Mouse (Mus musculus) lung, embryonic 16.5 days (tissue): Measurements from ENCODE around the gene Faap20. TPM values are rescaled to one million over a fixed set of nuclear protein-coding genes. Genes with fewer than 3 reads are reported as not detected.

ENCODE experiments used
- ATAC-seq: fragments of 200-750 bp; cut with Nextera tagmentation; 2 replicates; pipeline ENCODE4 v1.8.0; 2017; ENCODE audit warnings: low read depth, mild to moderate bottlenecking, moderate library complexity
- H3K27ac ChIP-seq: fragments of 300-500 bp; sonication (generic); 2 replicates; pipeline ENCODE4 v1.5.1; 2014; ENCODE audit warnings: mild to moderate bottlenecking, control low read depth, low read length
- H3K27me3 ChIP-seq: fragments of 300-500 bp; sonication (generic); 2 replicates; pipeline ENCODE4 v1.6.1; 2014; ENCODE audit warnings: low read depth, low read length, mixed read lengths; ENCODE audit not compliant: control insufficient read depth, insufficient read depth
- H3K36me3 ChIP-seq: fragments of 300-500 bp; sonication (generic); 2 replicates; pipeline ENCODE4 v1.6.1; 2014; ENCODE audit warnings: low read length; ENCODE audit not compliant: control insufficient read depth, insufficient read depth
- H3K4me1 ChIP-seq: fragments of 300-500 bp; sonication (generic); replicated peaks from 2 replicates; pipeline ENCODE4 v1.6.1; 2014; ENCODE audit warnings: low read length, mixed read lengths; ENCODE audit not compliant: control insufficient read depth, insufficient read depth
- H3K4me2 ChIP-seq: fragments of 300-500 bp; sonication (generic); 2 replicates; pipeline ENCODE4 v1.6.1; 2014; ENCODE audit warnings: low read depth, low read length, control low read depth
- H3K4me3 ChIP-seq: fragments of 300-500 bp; sonication (generic); 2 replicates; pipeline ENCODE4 v1.5.1; 2014; ENCODE audit warnings: mild to moderate bottlenecking, low read length, control low read depth
- H3K9ac ChIP-seq: fragments of 300-500 bp; sonication (generic); 2 replicates; pipeline ENCODE4 v1.6.1; 2014; ENCODE audit warnings: low read length, control low read depth
- H3K9me3 ChIP-seq: fragments of 300-500 bp; sonication (generic); 2 replicates; pipeline ENCODE4 v1.6.1; 2016; ENCODE audit warnings: low read length; ENCODE audit not compliant: control insufficient read depth
- WGBS: fragments of 180-500 bp; shearing (Covaris S2); extraction: QIAGEN DNeasy Blood & Tissue Kit; methylation state at CpG from one replicate; pipeline ENCODE4 v1.1.7; 2014; 5-methylcytosine and 5-hydroxymethylcytosine counted together
- polyA plus RNA-seq: library from polyadenylated mRNA; unstranded; fragments of >200 nt; fragmentation: Nextera tagmentation; extraction: Ambion mirVana; gene quantifications from 2 replicates; pipeline ENCODE4 v1.2.1, GENCODE M21; 2015

Faap20 gene
- polyA plus RNA-seq, 1 experiment from 2014 or later, result 78.6 TPM

DNA sequence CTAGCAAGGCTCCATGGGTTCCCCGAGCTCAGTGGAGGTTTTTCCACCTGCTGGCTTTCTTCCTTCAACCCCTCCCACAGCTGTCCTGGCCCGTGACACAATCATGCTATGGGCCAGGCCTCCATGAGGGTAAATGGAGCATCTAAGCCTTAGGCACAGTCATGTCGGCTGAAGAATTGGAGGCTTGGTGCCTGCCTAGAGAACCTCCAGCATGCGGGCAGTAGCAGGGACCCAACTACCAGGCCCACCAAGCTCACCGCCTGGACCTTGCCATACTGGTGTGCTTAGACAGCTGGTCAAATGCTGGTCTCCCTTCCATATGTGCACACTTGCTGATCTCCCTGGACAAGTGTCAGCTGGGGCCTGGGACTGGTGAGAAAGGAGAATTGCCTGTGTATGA, 23.7 kb upstream of the Faap20 start:
- Histone ChIP-seq H3K36me3 (no peaks in the 10 kb centered on the region), H3K4me1 (peaks cover 9% of the 10 kb centered on the region), H3K9me3 (no peaks in the 10 kb centered on the region), H3K9ac (no peak overlapping the region), H3K4me3 (no peak overlapping the region), H3K27ac (no peak overlapping the region), H3K27me3 (no peaks in the 10 kb centered on the region), H3K4me2 (no peak overlapping the region)
- WGBS, result 85% methylated on average over 5 of the region's 5 CpGs
- no peak for ATAC-seq

DNA sequence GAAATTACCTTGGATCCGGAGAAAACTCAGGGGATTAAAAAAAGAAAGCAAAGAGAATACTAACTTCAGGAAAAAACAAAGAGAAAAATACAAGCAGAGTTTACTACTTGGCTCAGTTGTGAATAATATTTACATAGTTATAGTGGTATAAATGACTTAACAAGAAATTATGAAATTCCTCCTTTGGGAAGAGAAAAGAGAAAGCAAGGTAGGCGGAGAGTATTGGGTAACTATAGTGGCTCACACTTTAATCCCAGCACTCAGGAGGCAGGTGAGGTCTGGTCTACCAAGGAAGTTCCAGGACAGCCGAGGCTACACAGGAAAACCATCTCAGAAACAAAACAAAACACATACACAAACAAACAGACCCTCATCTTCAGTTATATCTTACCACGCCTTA, 21.6 kb upstream of the Faap20 start:
- Histone ChIP-seq H3K4me3 (no peak overlapping the region), H3K4me2 (no peak overlapping the region), H3K27ac (no peak overlapping the region), H3K36me3 (no peaks in the 10 kb centered on the region), H3K27me3 (no peaks in the 10 kb centered on the region), H3K9ac (no peak overlapping the region), H3K4me1 (peaks cover 9% of the 10 kb centered on the region), H3K9me3 (no peaks in the 10 kb centered on the region)
- no peak for ATAC-seq
- 62% methylated on average over 4 of the region's 4 CpGs for WGBS

DNA sequence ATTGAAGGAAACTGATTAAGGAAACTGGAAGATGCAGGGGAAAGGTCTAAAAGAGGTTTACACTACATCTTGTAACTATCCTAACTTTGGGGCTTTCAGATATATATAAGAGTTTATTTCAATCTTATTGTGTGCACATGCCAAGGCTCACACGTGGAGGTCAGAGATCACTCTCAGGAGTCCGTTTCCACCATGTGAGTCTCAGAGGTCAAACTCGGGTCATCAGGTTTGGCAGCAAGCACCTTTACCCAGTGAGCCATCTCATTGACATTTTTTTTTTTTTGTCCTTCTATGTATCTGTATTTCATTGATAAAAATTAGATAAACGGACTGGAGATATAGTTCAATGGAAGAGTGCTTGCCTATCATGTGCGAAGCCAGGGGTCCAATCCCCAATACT, 21.1 kb upstream of the Faap20 start:
- no peaks in the 10 kb centered on the region for H3K9me3 ChIP-seq
- no peaks in the 10 kb centered on the region for H3K27me3 ChIP-seq
- no peak overlapping the region for H3K9ac ChIP-seq
- no peak overlapping the region for H3K4me2 ChIP-seq
- ATAC-seq, result no peak
- H3K4me3 ChIP-seq, result no peak overlapping the region
- WGBS, result 56% methylated on average over 5 of the region's 5 CpGs
- no peaks in the 10 kb centered on the region for H3K36me3 ChIP-seq
- peaks cover 12% of the 10 kb centered on the region for H3K4me1 ChIP-seq
- no peak overlapping the region for H3K27ac ChIP-seq

DNA sequence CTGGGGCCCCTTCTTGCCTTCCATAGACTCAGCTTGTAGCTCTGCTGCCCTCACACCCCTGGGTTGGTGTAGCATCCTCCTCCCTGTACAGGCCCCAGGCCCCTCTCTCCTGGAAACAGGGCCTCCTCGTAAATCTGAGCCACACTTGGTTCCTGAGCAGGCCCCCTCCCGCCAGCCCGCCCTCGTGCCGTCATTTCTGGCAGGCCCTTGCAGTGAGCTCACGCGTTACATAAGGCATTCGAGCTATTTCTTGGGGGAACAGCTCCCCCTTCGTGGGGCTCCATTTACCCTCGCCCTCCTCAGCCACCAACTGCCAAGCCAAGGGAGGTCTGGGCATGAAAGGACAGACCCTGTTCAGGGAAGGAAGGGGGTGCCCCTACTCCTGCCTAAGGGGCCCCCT, 15.7 kb upstream of the Faap20 start:
- Histone ChIP-seq H3K4me3 (no peak overlapping the region), H3K27me3 (no peaks in the 10 kb centered on the region), H3K36me3 (no peaks in the 10 kb centered on the region), H3K4me2 (peak overlapping the region; percentile 52), H3K9ac (peak overlapping the region; percentile 69), H3K27ac (peak overlapping the region; percentile 100), H3K4me1 (peaks cover 53% of the 10 kb centered on the region), H3K9me3 (no peaks in the 10 kb centered on the region)
- peak; percentile 55 for ATAC-seq
- WGBS, result 5% methylated on average over 10 of the region's 10 CpGs

DNA sequence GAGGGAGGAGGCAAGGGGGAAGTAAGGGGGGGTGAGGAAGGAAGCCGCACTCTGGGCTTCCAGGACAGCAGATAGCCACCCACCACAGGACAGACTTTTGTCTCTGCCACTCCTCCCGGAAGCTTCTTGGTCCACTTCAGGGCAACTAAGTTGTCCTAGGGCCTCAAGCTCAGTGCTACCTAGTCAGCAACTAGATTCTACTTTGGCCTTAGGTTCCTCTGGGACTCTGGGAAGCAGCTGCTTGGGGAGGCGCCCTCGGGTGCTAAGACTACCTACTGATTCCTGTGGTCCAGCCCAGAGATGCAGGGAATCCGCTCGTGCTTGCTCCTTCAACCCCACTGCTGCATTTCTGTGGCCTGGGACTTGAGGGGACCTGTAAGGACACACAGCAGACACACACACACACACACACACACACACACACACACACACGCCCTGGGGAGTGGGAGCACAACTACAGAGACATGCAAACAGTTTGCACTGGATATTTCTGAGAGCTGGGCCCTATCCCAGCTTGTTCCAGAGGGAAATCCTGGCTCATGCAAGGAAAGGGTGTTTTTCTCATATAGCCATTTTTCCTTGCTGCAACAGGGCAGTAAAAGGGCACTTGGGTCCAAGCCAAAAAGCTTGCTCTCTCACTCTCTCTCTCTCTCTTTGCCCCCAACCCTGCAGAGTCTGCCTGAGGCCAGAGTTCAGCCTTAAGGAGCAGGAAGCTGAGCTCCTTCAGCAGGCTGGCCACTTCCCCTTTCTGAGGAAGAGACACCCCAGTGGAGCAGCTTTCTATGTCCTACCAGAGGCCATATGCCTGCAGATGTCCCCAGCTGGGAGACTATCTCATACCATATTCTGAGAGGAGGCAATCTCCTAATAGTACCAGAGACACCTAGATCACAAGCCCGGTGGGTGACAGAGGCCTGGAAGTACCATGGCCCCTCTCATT, 15.0 kb upstream of the Faap20 start:
- 31% methylated on average over 8 of the region's 8 CpGs for WGBS
- peaks cover 53% of the 10 kb centered on the region for H3K4me1 ChIP-seq
- peak; percentile 29 for ATAC-seq
- H3K4me3 ChIP-seq, result peak overlapping the region; percentile 11; the same call in 1 of the 2 replicates
- peak overlapping the region; percentile 69 for H3K9ac ChIP-seq
- H3K36me3 ChIP-seq, result no peaks in the 10 kb centered on the region
- no peaks in the 10 kb centered on the region for H3K9me3 ChIP-seq
- H3K27me3 ChIP-seq, result no peaks in the 10 kb centered on the region
- peak overlapping the region; percentile 52 for H3K4me2 ChIP-seq
- peak overlapping the region; percentile 100 for H3K27ac ChIP-seq

DNA sequence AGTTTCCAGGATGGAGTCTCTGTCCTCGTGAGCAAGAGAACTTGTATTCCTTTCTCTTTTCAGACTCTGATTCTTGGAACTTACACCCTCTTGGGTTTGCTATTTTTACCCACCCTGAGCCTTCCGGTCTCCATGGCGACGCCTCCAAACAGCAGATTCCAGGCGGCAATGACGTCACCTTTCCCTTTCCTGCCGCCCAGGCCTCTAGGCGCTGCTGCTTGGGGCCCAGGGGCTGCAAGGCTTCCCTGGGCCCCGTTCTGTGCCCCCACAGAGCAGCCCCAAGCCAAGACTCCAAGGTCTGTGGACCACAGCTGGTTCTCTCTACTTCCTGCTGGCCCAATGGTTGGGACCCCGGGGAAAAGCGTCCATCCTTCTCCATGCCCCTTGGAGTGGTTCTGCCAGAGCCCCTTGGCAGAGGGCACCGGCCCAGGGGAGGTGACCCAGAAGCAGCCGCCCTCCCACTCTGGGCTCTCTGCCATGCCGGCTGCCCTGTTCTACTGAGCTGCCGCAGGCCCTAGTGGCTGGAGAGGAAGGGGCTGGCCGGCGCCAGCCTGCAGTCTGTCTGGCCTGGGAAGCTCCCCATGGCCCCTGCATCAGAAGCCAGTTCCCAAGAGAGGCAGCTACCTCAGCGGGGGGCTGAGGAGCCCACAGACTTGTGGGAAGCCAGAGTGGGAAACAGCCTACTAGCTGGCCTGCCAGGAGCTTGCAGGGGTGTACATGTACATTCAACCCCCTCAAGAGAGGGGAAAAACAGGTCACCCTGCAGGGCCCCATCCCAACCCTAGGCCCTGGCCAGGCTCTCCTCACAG, 14.1 kb upstream of the Faap20 start:
- WGBS, result 1% methylated on average over 18 of the region's 18 CpGs
- H3K4me2 ChIP-seq, result peak overlapping the region; percentile 52
- no peaks in the 10 kb centered on the region for H3K9me3 ChIP-seq
- no peaks in the 10 kb centered on the region for H3K36me3 ChIP-seq
- no peaks in the 10 kb centered on the region for H3K27me3 ChIP-seq
- H3K9ac ChIP-seq, result peak overlapping the region; percentile 69
- H3K27ac ChIP-seq, result peak overlapping the region; percentile 100
- peak overlapping the region; percentile 30 for H3K4me3 ChIP-seq
- ATAC-seq, result peak; percentile 87
- peaks cover 53% of the 10 kb centered on the region for H3K4me1 ChIP-seq

DNA sequence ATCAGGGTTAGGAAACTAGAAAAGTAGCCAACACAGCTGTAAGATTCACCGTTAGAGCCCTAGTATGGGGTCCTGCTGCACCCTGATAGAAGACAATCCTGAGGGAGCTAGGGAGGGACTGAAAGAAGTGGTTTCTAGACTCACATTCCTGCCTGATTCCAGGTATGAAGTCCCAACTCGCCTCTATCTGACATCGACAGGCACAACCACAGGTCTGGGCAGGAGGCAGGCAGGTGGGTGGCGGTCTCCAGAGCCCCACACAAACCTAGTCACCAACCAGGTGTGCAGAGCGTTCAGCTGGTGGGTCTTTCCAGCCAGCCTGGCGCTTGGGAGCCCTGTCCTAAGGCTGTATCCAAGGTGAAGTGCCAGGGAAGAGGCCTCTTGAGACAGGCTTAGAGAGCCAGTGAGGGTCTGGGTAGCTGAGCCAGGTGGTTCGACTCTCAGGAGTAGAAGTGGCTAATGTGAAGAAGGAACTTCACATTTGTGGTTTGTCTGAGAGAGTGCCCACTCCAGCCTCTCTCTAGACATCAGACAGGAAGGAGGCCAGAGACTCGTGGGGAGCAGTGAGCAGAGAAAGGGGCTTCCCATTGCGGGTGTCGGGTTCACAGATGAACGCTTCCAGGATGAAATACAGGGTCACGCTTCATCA, 12.7 kb upstream of the Faap20 start:
- Histone ChIP-seq H3K36me3 (no peaks in the 10 kb centered on the region), H3K4me1 (peaks cover 56% of the 10 kb centered on the region), H3K27me3 (no peaks in the 10 kb centered on the region), H3K27ac (peak overlapping the region; percentile 100), H3K9me3 (no peaks in the 10 kb centered on the region), H3K9ac (peak overlapping the region; percentile 69), H3K4me3 (no peak overlapping the region), H3K4me2 (peak overlapping the region; percentile 52; the same call in 1 of the 2 replicates)
- WGBS, result 61% methylated on average over 12 of the region's 12 CpGs
- peak; percentile 43 for ATAC-seq

DNA sequence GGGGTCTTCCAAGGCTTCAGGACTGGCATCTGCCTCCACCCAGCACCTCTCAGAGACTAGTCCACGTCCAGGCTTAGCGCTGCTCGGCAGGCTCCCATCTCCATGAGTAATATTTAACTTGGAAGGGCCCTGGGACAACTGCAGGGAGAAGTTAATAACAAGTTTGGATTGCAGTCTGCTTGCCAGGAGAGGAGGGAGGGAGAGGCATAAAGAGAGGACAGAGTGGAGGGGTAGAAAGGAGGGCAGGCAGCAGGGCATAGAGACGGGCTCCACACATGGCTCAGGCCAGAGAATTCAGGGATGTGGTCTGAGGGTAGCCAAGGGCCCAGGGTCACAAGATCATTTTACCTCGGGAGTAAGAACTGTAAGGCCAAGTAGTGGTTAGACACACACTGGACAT, 11.3 kb upstream of the Faap20 start:
- Histone ChIP-seq H3K27me3 (no peaks in the 10 kb centered on the region), H3K4me3 (no peak overlapping the region), H3K4me2 (no peak overlapping the region), H3K36me3 (no peaks in the 10 kb centered on the region), H3K9me3 (no peaks in the 10 kb centered on the region), H3K4me1 (peaks cover 54% of the 10 kb centered on the region), H3K9ac (0 out of 2 replicates have a peak overlapping the region, but pooled peaks have one; percentile 24), H3K27ac (peak overlapping the region; percentile 75)
- ATAC-seq, result peak; percentile 10
- WGBS, result 38% methylated on average over 5 of the region's 5 CpGs

DNA sequence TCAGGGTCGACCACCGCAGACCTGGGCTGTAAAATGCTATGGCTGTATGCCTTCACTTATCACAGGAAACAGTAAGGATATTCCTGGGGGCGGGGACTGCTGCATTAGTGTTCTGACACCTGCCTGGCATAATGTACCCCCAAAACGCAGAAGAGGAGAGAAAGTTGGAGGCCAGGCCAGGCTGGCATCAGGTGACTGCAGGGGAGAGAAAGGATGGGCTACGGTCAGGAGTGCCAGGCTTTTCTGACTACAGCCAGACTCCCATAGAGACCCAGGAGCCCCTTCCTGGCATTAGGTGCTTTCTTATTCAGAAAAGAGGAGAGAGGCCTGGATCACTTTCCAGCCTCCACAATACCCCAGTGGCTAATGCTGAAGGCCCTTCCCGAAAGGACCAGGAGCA, 10.1 kb upstream of the Faap20 start:
- no peaks in the 10 kb centered on the region for H3K36me3 ChIP-seq
- H3K9me3 ChIP-seq, result no peaks in the 10 kb centered on the region
- no peaks in the 10 kb centered on the region for H3K27me3 ChIP-seq
- no peak overlapping the region; the same call in 1 of the 2 replicates for H3K27ac ChIP-seq
- H3K4me3 ChIP-seq, result no peak overlapping the region
- H3K4me2 ChIP-seq, result no peak overlapping the region
- no peak for ATAC-seq
- H3K9ac ChIP-seq, result no peak overlapping the region
- 59% methylated on average over 6 of the region's 6 CpGs for WGBS
- H3K4me1 ChIP-seq, result peaks cover 42% of the 10 kb centered on the region
